Mouse (Mus musculus): ENCODE measurements around the gene Tmem163.

DNA sequence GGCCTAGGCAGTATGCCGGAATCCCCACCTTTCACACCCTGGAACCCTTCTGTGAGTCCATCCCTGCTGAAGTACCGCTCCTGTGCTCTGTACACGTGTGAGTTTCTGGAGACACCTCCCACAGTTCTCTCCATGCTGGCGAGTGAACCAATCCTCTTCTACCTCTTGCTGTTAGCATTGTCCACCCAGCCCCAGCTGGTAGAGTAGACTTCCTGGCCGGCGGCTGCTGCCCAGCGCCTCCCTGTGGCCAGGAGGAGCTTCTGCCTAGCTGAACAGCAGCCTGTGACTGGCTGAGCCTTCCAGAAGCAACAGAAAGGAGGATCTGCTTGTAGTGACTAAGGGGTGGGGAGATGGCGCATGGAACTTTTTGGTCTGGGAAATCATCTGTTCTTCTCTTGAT lies 195.2 kb downstream of the Tmem163 start:
- TF ChIP-seq CTCF (IDR thresholded peaks at IDR 0.05; ENCODE audit: control insufficient read depth, insufficient read depth, insufficient read length) (no peak), USF1 (IDR thresholded peaks at IDR 0.05; ENCODE audit: low read depth) (no peak), CEBPB (IDR thresholded peaks at IDR 0.05; ENCODE audit: low read depth) (no peak), MAX (IDR thresholded peaks at IDR 0.05) (no peak), MYOG (IDR thresholded peaks at IDR 0.05; ENCODE audit: control insufficient read depth, extremely low read depth, insufficient read length) (no peak), FOSL1 (IDR thresholded peaks at IDR 0.05; ENCODE audit: insufficient read depth, low read length, poor library complexity, severe bottlenecking) (no peak)

All from C2C12 (cell line).